Mouse (Mus musculus): ENCODE measurements at regions not wholly inside any gene's neighbourhood (a gene's known extent, or its start where the extent isn't known, plus 50 kb on each side); places are given as distances from the start of the nearest gene placed in this dataset.

DNA sequence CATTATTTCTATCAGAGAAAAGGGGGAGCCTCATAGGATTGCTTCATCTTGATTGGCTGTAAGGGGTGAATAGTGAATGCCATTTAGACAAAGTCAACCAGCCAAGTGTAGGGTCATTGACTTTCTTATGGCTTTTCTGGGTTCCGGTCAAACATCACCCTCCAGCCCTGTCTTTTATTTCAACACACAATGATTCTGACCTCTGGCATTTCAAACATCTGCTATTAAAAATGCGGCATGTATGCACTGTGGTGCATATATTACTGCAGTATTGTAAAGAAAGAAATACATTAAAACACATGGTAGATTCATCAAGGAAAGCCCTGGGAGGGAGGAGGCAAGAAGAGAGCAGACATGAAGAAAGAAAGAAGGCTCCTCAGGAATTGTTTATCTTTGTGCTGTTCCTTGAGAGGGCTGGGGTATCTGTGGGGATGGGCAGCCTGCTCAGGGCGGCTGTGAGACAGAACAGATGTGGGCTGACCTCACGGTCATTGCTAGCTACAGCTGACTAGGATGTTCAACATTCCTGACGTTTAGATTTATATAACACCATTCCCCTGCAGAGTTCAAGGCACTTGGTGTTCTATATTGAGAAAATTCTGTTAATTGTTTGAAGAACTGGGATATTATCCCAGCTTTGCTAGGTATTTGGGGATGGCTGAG is 303.5 kb upstream of the Ppp2r3a start:
- in situ Hi-C loops (cut with MboI, MseI), result no loop called here

DNA sequence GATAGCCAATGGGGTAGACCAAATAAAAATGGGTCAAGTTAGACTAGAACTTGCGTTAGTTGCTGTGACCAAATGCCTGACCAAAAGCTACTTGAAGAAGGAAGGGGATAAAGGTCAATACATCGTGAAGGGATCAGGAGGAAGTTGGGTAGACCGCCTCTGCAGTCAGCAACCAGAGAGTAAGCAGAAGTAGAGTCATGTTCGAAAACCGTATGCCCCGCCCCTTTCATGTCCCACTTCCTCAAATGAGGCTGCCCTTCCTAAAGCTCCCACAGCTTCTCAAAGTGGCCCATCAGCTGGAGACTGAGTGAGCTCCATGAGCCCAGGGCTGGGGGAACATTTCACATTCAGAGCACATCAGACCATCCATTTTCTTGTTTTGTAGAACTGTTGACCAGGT is 301.2 kb upstream of the Ppp2r3a start:
- in situ Hi-C loops (cut with MboI, MseI), result no loop called here

DNA sequence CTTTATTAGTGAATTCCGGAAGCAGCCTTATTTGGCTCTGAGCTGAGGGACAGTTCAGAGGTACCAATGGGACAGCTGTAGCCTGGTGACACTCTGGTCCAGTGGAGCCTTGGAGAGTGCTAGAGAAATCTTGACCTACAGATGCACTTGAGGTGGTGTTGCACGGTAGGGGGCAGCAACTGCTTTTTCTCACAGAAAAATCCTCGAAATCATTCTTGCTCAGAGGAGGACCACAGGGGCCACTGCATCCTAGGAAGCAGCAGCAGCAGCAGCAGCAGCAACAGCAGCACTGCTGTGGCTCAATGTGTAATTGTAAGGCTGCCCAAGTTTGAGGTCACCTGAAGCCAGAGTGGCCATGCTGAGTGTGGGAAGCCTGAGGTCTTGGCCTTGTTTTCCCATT is 299.7 kb upstream of the Ppp2r3a start:
- in situ Hi-C loops (cut with MboI, MseI), result no loop called here

DNA sequence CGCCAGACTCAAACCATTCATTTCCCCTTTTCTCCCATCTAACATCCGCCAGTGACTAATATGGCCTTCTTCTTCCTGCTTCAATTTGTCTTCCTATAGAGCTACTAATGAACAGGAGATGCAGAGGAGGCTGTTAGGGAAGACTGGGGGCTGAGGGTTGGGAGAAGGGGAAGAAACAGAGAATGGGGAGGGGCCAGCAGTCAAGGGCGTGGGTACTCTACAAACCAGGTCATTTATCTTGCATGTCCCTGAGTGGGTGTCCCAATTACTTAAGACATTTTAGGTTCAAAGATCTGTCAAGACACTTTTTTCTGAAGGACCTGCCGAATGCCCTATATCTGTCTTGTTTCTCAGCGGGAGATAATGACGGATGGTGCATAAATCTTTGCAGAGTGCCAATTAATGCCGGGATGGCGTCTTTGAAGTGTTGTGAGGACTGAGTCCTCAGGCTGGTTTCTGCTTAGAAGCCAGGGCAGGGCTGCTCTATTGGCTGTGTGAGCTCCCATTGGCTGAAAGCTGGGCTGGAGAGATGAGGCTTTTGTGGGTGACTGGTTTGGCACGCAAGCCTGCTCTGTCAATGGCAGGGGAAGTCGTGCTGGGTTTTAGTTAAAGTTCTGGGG is 294.7 kb upstream of the Ppp2r3a start:
- in situ Hi-C loops (cut with MboI, MseI), result no loop called here

DNA sequence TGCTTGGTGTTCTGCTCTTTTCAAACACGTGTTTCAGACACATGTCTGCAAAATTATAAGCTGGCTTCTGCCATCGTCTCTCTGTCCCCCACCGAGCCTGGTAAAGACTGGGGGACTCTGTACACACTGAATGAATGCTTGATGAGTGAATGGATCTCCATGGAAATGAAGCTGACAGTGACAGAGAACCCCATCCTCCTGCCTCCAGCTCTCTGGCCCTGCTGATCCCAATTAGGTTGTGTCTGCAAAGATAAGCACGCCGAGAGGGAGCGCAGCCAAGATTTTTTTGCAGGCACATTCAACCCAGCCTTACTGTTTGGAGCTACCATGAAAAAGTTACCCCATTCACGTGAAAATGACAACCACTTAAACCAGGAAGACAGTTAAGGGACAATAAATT is 266.5 kb upstream of the Ppp2r3a start:
- in situ Hi-C loops (cut with MboI, MseI), result no loop called here

DNA sequence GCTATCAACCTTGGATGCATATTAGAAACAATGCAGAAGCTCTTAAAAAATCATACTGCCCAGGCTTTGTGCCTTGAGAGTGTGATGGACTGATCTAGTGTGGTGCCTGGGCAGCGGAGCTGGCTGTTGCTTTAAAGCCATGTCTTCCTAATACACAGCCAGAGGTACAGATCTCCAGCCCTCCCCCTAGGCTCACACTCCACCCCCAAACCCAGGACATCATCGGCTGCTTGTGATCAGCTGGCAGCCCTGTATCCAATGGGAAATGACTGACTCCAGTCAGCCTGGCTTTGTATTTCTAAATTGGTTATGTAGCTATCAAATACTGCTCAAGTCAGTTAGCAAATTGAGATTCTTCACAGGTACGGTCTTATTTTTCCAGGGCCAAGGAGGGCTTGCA is 259.2 kb upstream of the Ppp2r3a start:
- in situ Hi-C loops (cut with MboI, MseI), result no loop called here

DNA sequence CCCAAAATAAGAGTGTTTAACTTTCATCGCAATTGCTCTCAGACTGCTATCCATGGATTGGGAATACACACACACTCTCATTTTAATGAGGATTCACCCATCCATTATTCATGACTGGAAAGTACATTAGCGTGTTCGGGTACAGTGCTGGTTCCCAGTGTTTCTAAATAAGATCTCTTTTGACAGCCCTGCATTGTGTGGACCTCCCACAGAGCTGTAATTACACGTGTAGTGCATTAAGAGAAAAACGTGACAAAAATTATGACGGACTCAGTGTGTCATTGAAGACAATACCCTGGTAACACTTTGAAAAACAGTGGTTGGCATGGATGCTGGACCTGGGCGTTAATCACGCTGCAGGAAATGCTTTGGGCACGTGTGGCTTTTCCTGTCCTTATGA is 257.6 kb upstream of the Ppp2r3a start:
- in situ Hi-C loops (cut with MboI, MseI), result loop anchor here (5.0 kb wide), 1 partner anchor 62 kb away; no protein-coding TSS in a partner anchor

DNA sequence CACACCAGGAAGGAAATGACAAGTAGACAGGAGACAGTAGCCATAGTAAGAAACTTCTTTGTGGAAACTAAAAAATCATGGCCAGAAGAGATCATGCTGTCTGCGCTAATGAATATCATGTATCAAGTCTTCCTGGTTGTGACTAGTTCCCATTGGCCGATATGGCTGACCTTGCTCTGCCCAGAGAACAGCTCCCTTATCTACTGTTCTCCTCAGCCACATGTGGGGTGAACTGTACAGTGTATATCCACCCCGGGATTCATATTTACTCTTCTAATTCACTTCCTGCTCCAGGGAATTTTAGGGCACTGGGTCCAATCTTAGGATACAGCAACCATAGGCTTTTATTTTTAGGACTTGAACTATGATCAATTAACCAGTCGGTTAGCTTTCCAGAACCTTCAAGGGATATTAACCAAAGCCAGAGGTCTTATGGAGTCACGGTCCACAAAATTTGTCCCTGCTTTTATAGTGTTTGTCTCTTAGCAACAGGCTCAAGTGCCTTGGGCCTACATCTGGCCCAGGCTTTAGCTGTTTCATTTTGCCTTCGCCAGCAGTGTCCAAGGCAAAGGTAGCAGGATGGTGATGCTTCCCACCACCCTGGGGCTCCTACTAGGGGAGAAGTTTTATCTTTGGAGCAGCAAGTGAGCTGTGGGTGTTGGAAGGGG is 255.6 kb upstream of the Ppp2r3a start:
- in situ Hi-C loops (cut with MboI, MseI), result loop anchor here (5.0 kb wide), 1 partner anchor 60 kb away; no protein-coding TSS in a partner anchor

DNA sequence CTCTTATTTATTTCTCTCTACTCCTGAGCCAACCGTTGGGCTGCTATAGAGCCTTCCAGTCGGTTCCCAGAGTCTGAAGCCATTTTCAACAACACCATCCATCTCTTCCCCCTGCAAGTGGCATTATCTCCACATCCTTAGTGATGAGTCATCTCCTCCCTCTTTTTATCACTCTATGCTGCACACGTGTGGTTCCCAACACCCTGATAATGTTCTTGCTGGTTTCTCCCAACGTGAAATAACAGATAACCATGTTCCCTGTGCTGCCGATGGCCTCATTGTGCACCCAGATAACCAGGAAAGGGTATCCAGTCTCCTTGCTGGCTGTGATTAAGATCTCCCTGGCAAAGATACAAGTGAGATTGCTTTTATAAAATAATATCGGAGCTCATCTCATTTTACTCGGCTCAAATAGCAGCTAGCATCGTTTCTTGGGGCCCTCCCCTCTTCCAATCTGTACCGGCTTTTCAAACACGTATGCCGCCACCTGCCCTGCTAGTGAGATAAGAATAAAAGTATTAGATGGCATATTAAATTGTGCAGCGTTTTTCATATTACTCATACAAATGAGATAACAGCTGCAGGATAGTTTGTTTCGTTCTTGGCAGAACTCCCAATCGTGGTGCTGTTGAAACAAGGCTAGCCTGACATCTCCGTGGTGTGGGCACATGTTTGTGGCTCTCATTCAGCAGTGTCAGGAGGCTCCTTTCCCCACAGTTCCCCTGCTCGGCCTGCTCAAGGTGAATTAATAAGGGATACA is 250.3 kb upstream of the Ppp2r3a start:
- in situ Hi-C loops (cut with MboI, MseI), result no loop called here

DNA sequence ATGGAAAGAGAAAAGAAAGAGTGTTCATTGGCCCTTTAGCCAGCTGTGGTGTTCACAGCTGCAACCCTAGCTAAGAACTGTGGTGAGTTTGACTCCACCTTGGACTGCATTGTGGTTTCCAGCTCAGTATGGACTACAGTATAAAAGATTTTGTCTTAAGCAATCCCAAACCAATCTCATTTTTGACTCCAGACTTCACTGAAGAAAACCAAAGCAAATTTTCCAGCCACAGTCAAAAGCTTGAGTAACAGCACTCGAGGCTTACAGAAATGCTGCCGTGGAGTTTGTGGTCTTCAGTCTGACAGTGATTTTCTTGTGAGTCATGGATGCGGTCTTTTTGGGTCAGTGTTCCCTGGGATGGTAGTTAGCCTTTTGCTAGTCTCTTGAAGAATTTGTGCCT is 249.4 kb upstream of the Ppp2r3a start:
- in situ Hi-C loops (cut with MboI, MseI), result no loop called here

DNA sequence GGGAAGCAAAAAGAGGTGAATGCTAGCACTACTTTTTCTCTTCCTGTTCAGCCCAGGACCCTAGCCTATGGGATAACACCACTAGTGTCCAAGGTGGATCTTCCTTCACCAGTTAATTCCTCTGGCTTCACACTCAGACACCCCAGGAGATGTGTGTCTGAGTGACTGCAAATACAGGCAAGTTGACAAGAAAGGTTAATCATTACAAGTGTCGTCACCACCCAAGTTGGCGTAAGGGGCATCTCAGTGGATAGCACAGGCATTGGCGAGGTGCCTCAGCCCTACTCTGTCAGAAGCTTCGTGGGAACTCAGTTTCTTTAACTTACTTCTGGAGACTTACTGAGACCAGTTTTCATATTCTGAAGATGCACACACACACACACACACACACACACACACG is 247.1 kb upstream of the Ppp2r3a start:
- in situ Hi-C loops (cut with MboI, MseI), result no loop called here

DNA sequence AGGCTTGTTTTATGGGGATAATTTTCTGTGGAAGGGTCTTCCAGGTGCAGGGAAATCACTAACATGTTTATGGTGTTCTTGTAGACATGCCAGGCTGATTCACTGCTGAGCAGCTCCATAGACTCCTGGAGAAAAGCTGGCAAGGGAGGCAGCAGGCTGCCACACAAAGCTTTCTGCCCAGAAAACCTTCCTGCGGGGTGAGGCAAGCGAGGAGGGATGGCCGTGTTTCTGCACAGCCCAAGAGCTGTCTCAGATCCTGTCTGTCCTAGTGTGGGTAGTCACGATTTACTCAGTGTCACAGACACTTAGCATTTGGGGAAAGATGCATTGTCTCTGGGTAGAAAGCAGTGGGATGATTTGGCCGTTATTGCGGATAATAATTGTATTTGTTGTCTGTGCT is 244.2 kb upstream of the Ppp2r3a start:
- in situ Hi-C loops (cut with MboI, MseI), result no loop called here

DNA sequence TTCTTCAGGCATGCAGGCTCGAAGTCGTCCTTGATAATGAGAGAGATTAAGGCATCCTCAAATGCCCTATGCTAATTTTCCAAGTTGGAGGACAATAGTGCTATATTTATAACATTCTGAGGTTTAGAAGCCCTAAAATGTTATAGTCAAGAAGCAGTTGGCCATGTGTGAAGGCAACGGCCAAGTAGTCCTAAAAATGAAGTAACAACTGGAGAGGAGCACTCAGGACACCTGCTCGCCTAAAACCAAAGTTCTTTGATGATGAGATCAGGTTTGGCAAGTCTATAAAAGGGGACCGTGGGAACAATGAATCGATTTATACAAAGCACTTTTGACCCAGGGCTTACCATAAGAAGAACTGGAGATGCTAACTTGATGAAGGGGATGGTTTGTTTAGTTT is 237.4 kb upstream of the Ppp2r3a start:
- in situ Hi-C loops (cut with MboI, MseI), result no loop called here

DNA sequence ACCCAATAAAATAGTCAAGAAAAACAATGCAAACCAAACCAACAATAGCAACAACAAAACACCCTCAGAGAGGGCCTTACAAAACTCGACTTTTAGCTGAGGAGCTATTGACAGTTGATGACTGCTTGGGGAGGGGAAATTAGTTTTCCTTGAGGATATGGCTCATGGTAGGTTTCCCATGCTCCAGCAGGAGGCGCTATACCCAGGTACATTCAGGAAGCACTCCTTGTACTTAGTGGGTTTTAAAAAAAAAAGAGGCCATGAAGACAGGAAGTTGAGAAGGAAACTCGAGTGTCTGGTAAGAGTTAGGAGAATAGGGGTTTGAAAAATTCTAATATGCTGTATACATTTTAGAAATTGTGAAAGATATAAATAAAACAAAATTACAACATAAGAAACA is 224.6 kb upstream of the Ppp2r3a start:
- in situ Hi-C loops (cut with MboI, MseI), result no loop called here

DNA sequence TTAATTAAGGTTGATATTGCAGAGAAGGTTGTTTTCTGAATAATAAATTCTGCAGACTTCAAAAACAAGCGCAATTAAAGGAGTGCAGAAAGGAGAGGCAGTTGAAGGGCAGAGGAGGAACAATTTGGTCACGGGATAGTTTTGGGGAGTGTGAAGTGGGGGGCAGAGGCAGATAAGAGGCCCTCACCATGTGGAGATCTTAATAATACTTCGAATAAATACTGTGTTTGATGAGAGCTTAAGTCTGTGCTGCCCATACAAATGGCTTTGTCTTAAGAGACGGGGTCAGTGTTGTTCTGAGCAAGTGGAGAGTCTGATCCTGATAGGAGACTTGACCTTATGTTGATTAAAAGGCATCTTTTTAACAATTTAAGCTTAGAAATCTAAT is 221.5 kb upstream of the Ppp2r3a start:
- in situ Hi-C loops (cut with MboI, MseI), result no loop called here

DNA sequence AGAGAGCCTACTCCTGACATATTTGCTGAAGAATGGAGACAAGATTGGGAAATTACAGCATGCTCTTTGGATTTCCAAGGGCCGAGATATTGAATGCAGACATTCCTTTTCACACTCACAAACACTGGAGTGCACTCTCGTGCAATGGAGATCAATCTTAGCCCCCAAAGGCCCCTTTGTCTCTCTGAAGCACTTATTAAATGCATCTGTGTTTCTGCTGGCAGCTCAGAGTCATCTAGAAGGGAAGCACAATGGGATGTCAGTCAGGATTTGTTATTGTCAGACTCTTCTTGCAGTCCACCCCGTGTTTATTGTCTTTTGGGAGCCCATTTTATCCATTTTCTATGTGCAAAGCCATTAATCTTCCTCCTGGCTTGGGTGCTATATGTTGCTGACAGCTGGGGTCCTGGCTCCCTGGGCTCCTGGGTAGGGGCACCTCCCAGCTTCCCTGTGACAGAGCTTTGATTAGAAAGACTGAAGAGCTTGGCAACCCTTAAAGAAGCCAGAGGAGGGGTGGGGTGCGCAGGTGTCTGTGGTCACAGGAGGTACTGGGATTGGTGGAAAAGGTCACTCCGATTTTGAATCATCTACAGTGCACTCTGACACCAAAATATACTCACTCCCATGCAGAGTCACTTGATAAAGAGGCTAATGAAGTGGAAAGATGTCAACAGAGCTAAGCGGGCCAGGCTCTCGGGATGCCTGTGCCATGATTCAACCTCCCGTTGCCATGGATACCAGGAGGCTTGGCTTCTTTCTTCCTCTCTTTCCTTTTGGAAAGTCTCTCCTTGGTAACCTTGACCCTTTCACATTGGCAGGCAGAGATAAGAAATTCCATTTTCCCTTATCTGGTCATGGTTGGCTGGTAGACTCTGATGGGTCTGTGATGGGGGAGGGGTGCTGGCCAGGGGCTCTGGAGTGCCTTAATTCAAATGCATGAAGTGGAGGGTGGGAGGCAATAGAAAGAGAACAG is 220.8 kb upstream of the Ppp2r3a start:
- in situ Hi-C loops (cut with MboI, MseI), result no loop called here

DNA sequence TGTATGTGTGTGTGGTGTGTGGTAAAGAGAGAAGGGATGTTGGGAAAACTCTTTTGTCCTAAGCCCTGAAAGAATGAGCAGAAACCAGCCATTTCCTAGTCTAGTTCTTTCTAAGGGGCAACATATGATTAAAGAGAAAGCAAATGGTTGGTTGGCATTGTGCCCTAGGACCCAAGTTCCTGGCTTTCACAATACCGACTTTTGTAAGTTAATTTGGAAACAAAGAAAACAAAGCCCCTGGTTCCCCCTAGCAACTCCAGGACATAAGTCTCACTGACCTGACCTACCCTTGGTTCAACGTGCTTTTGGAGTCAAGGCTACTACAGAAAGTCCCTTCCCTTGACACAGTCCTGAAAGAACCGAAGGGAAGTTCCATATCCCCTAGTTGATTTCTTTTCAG is 220.1 kb upstream of the Ppp2r3a start:
- in situ Hi-C loops (cut with MboI, MseI), result no loop called here

DNA sequence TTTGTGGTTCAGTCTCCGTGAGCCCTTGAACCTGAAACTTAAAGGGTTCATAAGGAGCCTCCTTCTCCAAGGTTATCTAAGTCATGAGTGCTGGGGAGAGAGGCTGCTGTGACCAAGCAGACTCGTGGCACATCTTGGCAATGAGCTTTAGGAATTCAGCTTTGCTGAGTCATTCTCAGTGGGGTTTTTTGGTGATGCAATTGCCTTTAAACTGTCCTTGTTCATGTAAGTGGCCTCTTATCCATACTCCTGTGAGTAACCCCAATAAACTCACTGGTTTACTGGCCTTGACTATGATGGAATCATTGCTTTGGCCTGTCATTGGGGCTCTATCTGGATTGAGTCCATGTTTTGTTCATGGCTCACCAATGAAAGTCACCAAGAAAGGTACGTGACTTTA is 218.2 kb upstream of the Ppp2r3a start:
- in situ Hi-C loops (cut with MboI, MseI), result loop anchor here (10.0 kb wide), 1 partner anchor 1375 kb away; no protein-coding TSS in a partner anchor

DNA sequence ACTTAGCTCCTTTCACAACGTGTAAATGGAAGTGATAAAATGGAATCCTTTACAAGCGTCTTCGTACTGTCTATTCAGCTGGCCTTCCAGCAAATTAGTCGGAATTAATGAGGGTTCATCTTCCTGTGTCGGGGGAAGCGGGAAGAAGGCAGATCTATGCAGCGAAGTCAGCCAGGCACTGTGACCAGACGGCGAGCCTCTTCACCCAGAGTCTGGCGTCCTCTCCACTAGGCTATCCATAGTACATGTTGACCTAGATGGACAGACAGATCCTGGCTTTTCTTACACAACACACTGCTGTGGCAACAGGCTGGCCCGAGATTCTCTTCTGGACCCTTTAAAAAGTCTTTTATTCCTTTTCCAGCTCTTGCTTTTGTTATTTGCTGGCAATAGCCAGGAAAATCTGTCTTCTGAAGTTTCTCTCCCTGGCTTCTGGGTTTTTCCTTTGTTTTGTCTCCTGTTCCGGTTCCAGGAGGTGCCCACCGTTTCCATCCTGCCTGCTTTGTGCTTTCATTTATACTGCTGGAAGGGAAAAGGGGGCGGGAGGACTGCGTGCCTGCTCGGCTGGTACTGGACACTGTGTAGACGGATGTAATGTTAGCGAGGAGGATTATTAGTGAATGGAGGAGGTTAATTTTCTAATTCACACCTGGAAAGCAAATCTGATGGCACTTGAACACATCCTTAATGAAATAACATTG is 213.3 kb upstream of the Ppp2r3a start:
- in situ Hi-C loops (cut with MboI, MseI), result loop anchor here (10.0 kb wide), 1 partner anchor 1370 kb away; no protein-coding TSS in a partner anchor

DNA sequence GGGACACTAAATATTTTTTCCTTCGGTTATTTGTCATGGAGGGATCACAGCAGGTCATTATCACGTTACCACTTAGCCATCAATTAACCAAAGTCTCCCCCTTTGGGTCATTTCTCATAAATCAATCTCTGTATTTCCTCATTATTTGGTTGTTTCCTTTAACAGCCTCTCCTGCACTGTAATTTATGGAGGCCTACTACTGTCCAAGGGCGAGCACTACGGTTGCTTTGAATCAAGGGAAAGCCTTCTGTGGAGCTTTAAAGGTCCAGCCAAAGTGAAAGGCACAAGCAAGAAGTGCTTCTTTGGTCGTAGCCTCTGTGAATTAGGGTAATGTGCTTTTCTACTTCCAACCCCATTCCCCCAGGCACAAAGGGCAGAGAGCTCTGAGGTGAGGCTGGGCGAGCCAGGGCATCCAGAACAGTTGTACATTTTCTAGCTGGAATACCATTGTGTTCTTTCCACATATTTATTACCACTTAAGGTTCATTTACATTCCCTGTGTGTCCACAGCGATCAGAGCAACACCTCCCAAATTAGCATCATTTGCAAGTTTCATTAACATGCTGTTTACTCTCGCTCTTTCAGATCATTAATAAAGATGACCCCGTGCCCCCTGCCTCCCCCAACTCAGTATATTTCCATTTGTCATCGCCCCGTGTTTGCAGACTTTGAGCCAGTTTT is 207.5 kb upstream of the Ppp2r3a start:
- in situ Hi-C loops (cut with MboI, MseI), result no loop called here

Measured in regulatory T cell (primary cell).